Mouse (Mus musculus) lung, postnatal 14 days (tissue): ENCODE results near the gene Rnd1.

Experiments used
- DNase-seq: peaks from one replicate; pipeline ENCODE4 v3.0.0; 2021

Gene Rnd1

GRCm38 (mm10) chr15:98676940-98677728, at the start of gene Rnd1:
Gene Rnd1, minus strand, starts transcription at chr15:98677461.
- peak; percentile 78 for DNase-seq

DNA sequence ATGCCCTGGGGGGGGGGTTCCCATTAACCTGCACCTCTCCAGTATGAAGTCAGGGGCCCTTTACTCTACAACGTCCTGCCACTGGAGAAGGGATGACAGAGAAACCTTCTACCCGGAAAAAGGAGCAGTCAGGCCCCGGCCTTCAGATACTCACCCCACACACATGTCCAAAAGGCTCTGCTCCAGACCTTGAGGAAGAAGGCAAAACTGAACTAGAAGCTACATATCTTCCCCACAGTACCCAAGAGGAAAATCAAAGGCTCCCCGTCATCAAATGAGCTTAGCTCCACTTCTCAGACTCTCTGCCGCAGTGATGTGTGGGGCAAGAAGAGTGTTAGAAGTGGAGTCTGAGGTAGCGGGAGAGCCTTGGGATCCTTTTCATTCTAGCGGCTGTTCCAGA, 49.5 kb upstream of the Rnd1 start:
- DNase-seq, result no peak

- DNase-seq, result no peak
Observed at GRCm38 (mm10) chr15:98726079-98726478, 48.8 kb upstream of the Rnd1 start.

- DNase-seq, result no peak
Observed at GRCm38 (mm10) chr15:98724441-98724840, 47.2 kb upstream of the Rnd1 start.

GRCm38 (mm10) chr15:98722854-98723253, 45.6 kb upstream of the Rnd1 start:
- DNase-seq, result no peak

DNA sequence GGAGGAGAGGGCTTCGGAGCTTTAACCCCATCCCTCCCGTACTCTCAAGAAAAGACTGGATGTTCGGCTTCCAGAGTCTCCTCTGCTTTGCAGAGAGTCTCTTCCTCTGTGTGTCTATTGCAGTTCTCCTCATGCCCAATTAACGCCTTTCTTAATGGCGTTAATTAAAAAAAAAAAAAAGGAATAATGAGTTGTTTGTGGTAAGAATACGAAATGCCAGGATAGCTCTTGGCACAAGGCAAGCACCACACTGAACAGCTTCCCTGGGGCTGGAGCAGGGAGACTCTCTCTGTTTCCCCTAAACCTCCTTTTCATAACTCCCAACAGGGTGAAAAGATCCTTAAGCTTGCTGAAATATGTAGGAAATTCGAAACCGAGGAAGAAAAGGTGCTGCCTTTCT, 44.9 kb upstream of the Rnd1 start:
- no peak for DNase-seq

DNA sequence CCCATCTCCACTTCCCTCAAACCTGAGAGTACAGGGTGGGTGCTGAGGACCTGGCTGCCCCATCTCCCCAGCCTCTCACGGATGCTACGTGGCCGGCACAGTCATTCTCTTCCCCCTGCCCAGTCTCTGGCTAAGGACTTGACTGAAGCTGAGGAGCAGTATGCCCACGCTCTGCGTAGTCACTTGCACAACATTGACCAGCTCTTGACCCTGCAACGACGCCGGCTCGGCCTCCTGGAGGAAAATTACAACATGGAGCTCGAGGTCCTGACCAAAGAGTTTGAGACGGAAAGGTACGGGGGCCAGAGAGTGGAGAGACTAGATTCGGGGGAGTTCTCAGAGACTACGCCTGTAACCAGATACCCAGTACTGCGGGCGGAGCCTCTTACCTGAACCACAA, 40.0 kb upstream of the Rnd1 start:
- no peak for DNase-seq

DNA sequence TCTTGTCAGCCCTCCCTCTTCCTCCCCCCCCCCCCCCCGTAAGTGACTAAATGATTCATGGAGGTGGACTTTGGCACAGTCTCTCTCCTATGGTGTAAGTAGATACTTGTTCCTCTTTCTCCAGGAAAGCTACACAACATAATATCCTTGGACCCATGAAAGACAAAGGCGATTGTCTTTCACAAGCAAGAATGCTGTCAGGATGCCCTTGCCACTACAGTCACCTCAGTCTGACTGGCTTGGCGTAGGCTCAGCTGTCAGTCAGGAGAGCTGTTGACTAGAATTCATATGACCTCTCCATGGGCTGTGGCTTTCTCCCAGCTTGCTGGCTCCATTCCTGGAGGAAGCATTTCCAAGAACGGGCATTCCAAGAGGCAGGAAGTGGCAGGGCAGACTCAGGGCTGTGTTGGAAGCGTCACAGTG, 37.0 kb upstream of the Rnd1 start:
- DNase-seq, result peak; percentile 66

DNA sequence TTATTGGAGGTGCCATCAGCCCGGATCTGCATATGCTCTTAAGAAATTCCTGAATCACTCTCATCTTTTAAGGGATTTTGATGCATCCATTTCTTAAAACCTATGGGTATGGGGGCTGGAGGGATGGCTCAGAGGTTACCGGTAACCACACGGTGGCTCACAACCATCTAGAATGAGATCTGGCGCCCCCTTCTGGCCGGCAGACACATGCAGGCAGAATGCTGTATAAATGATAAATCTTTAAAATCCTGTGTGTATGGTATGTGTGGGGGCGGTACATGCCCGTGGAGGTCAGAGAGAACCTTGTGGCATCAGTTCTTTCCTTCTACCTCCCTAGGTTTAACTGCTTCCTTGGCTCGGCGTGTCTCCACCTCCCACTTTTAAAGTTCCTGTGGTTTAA, 33.2 kb upstream of the Rnd1 start:
- peak; percentile 81 for DNase-seq

GRCm38 (mm10) chr15:98707766-98708372, 30.6 kb upstream of the Rnd1 start, which contains the start of gene Ccdc65:
Gene Ccdc65, plus strand, starts transcription at chr15:98708207.
- peak; percentile 88 for DNase-seq

- no peak for DNase-seq
Observed at GRCm38 (mm10) chr15:98704312-98704711, 27.1 kb upstream of the Rnd1 start.

GRCm38 (mm10) chr15:98699190-98700105, 22.2 kb upstream of the Rnd1 start:
- DNase-seq, result peak; percentile 92

DNA sequence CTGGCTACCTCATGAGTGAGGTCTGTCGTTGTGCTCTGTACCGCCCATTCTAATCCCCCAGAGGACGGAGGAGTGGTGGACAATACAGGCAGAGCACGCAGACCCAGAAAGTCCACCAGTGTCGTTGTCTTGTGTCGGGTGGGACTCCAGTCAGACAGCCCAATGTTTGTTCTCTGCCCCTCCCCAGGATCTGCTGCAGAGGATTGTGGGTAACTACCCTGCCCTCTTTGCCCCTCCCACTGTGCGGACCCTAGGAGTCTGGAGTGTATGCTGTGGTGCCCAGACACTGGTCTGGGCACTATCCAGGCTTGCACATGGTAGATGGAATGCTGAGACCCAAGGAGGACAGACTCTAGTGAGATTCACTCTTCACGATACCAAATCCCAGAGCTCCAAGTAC, 19.0 kb upstream of the Rnd1 start:
- DNase-seq, result no peak

GRCm38 (mm10) chr15:98695726-98696125, 18.5 kb upstream of the Rnd1 start:
- DNase-seq, result peak; percentile 47

- peak; percentile 60 for DNase-seq
Observed at GRCm38 (mm10) chr15:98692171-98692715, 15.0 kb upstream of the Rnd1 start.

DNA sequence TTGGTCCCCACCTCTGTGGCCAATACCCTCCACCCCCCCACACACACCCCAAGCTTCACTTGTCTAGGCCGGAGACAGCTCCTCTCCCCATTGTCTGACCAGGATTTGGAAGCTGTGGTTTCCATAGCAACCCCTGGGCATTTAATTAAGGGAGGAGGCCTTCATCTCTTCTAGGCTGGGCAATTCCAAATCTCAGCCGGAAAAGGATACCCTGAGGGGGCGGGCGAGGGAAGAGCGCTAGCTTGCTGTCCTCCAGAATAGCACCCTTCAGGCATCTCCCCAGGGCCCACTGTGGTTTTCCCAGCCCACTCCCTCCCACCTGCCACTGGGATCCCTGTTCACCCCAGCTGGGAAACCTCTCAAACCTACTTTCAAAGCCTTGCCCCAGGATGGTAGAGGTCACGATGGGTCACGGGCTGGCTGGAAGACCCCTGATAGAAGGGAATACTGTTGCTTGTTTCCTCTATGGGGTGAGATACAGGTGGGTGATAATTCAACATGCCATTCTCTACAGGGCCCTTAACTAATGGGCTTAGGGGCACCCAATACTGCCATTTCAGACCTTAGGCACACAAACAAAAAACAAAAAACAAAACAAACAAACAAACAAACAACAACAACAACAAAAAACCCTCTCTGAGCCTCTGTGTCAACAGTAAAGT, 14.4 kb upstream of the Rnd1 start:
- no peak for DNase-seq

GRCm38 (mm10) chr15:98689682-98690081, 12.4 kb upstream of the Rnd1 start:
- DNase-seq, result no peak

DNA sequence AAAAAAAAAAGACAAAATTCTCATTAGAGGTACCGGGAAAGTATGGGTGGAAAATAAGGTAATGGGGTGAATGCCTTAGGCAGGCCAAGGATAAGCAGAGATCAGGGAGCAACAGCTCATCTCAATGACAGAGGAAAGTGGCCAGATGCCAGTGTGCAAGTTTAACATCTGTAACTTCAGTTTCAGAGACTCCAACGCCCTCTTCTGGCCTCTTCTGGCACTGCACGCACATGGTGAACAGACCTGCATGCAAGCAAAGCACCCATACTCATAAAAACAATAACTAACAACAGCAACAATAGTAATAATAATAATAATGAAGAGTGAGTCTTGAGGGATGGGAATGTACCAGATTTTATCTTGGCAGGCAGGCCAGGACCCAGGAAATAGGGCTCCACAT, 8.7 kb upstream of the Rnd1 start:
- no peak for DNase-seq

GRCm38 (mm10) chr15:98683746-98684145, 6.5 kb upstream of the Rnd1 start:
- no peak for DNase-seq

DNA sequence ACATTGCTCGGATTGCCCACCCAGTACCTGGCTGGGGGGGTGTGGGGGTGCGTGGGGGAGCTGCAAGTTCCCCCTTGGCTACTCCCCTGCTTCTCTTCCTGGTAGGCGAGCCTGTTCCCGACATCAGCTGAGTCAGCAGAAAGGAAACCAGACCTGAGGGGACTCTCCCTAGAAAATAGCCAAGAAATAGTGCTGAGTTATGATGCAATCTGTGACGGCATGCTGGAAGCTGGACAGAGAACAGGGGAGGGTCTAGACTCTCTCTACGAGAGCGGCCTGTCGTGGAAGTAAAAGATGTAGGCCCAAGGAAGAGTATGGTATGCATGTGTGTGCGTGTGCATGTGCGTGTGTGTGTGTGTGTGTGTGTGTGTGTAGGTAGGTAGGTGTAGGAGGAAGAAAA, 5.9 kb upstream of the Rnd1 start:
- no peak for DNase-seq

GRCm38 (mm10) chr15:98681633-98682032, 4.4 kb upstream of the Rnd1 start:
- DNase-seq, result no peak

GRCm38 (mm10) chr15:98680660-98681059, 3.4 kb upstream of the Rnd1 start:
- no peak for DNase-seq

- DNase-seq, result no peak
Observed at GRCm38 (mm10) chr15:98677977-98678376, 716 bp upstream of the Rnd1 start.
